Mouse (Mus musculus) kidney, adult 10 weeks (tissue): Measurements from ENCODE around the gene Spire2. TPM values are rescaled to one million over a fixed set of nuclear protein-coding genes. Genes with fewer than 3 reads are reported as not detected.

ENCODE experiments used
- polyA plus RNA-seq: library from polyadenylated mRNA; stranded (reverse); fragments of 350-450 nt; fragmentation: Illumina TruSeq; extraction: RNeasy Lipid Tissue Mini Kit (QIAGEN cat#74804); gene quantifications from one replicate; pipeline ENCODE4 v1.2.3, GENCODE M21; 2014; ENCODE audit warnings: low read depth, low replicate concordance

Spire2 gene
- polyA plus RNA-seq: not detected

GRCm38 (mm10) chr8:123332262-123333090 lies at the start of gene Spire2:
Spire2 (plus strand) TSS chr8:123332713.

GRCm38 (mm10) chr8:123318467-123318911 lies 14.0 kb upstream of the Spire2 start, which contains the start of gene Fanca:
Fanca (minus strand) TSS chr8:123318576.

DNA sequence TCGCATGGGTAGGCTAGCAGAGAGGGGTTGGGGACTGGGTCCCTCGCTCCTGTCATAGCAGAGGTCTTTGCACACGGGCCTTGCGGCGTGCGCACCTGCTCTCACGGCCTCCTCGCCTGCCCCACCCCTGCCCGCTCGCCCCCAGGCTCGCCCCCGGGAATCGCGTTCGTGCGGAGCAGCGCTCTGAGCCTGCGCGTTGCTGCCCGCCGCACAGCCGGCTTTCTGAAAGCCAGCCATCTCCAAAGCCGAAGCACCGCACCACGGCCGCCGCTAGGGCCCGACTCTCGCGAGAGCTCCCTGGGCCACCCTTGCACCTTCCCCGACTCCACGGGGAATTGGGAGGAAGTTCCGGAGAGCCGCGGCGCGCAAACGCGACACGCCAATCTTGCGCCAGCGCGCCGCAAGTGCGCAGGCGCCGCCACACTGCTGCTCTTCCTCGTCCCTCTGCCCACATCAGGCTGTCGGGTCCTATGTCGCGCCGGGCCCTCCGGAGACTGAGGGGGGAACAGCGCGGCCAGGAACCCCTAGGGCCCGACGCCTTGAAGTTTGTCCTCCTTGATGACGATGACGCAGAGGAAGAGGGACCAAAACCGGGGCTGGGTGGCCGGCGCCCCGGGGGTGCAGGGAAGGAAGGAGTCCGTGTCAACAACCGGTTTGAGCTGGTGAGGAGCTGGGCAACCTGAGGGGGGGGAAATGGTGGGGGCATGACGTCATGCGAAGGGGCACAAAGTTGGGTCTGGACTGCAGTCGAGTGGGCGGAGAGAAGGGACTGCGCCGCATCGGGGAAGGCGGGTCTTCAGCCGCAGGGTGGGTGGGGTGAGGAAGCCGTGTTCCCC lies 41.1 kb downstream of the Spire2 start, which contains the start of gene Tcf25:
TSS of gene Tcf25 (plus strand) at position 351 of the 836 bp plus-strand sequence.

GRCm38 (mm10) chr8:123406786-123407185 lies 74.3 kb downstream of the Spire2 start, which contains the start of gene Mc1r:
Mc1r (plus strand) TSS chr8:123407107.

GRCm38 (mm10) chr8:123411246-123411645 lies 78.7 kb downstream of the Spire2 start, which contains the start of gene Tubb3:
Tubb3 (plus strand) TSS chr8:123411424.

Other genes with a start within 250 kb of the Spire2 start
- 31.0 TPM for gene Rpl13, start 230.4 kb upstream of the Spire2 start, polyA plus RNA-seq
- gene Cpne7, start 215.3 kb upstream of the Spire2 start, polyA plus RNA-seq: not detected
- gene Sult5a1, start 174.4 kb upstream of the Spire2 start, polyA plus RNA-seq: not detected
- 30.5 TPM for gene Dpep1, start 146.5 kb upstream of the Spire2 start, polyA plus RNA-seq
- 5.1 TPM for gene Chmp1a, start 120.0 kb upstream of the Spire2 start, polyA plus RNA-seq
- gene Spata33, start 119.9 kb upstream of the Spire2 start, polyA plus RNA-seq: 2.0 TPM
- 1.2 TPM for gene Cdk10, start 107.9 kb upstream of the Spire2 start, polyA plus RNA-seq
- 0.49 TPM for gene Spata2l, start 96.5 kb upstream of the Spire2 start, polyA plus RNA-seq
- gene Zfp276, start 78.5 kb upstream of the Spire2 start, polyA plus RNA-seq: 1.5 TPM
- gene Vps9d1, start 78.4 kb upstream of the Spire2 start, polyA plus RNA-seq: 1.2 TPM
- gene Fanca, start 14.1 kb upstream of the Spire2 start, polyA plus RNA-seq: 0.32 TPM
- gene Tcf25, start 41.0 kb downstream of the Spire2 start, polyA plus RNA-seq: 183 TPM
- not detected for gene Mc1r, start 74.4 kb downstream of the Spire2 start, polyA plus RNA-seq
- gene Tubb3, start 78.7 kb downstream of the Spire2 start, polyA plus RNA-seq: not detected
- gene Def8, start 90.8 kb downstream of the Spire2 start, polyA plus RNA-seq: 10.8 TPM
- 10.0 TPM for gene Afg3l1, start 145.2 kb downstream of the Spire2 start, polyA plus RNA-seq
- not detected for gene Dbndd1, start 182.8 kb downstream of the Spire2 start, polyA plus RNA-seq
- gene Gas8, start 186.1 kb downstream of the Spire2 start, polyA plus RNA-seq: 1.9 TPM